Mouse (Mus musculus): ENCODE data around the gene Secisbp2. TPM values are rescaled to one million over a fixed set of nuclear protein-coding genes. Genes with fewer than 3 reads are reported as not detected.
"Not testable (repeated sequence)": the region's sequence is repeated elsewhere in the genome, so short reads cannot be mapped to it uniquely, and the experiment has no call there.

Gene Secisbp2
- polyA plus RNA-seq, 1 experiment from 2014 or later, result 32.0 TPM

GRCm38 (mm10) chr13:51622626-51623025 lies 28.9 kb upstream of the Secisbp2 start:
- 94% methylated on average over 5 of the region's 5 CpGs for WGBS
- no peaks in the 10 kb centered on the region for H3K27me3 ChIP-seq (replicated peaks)
- H3K9ac ChIP-seq, result no peak overlapping the region
- H3K27ac ChIP-seq, result no peak overlapping the region
- peaks cover 2% of the 10 kb centered on the region; the same call in 1 of the 2 replicates for H3K4me1 ChIP-seq
- no peak overlapping the region for H3K4me3 ChIP-seq
- ATAC-seq (replicated peaks), result no peak
- no peaks in the 10 kb centered on the region for H3K9me3 ChIP-seq
- H3K36me3 ChIP-seq (replicated peaks), result no peaks in the 10 kb centered on the region
- no peak overlapping the region for H3K4me2 ChIP-seq

DNA sequence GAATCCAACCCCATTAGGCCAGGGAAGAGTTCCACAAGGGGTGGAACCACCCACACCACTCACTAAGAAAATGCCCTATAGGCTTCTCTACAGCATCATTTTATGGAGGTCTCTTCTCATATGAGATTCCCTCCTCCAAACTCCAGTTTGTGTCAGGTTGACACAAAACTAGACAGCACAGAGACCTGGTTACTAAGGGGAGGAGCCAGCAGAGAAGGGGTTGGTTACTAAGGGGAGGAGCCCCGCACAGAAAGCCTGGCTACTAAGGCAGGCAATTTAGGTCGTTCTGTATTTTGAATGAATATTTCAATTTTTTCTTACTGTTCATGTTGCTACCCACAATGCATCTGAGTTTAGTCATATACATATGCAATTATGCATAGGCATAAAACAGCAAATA lies 27.8 kb upstream of the Secisbp2 start:
- Histone ChIP-seq H3K4me2 (no peak overlapping the region), H3K36me3 (replicated peaks) (no peaks in the 10 kb centered on the region), H3K9me3 (no peaks in the 10 kb centered on the region), H3K27ac (no peak overlapping the region), H3K4me3 (no peak overlapping the region), H3K4me1 (no peaks in the 10 kb centered on the region), H3K27me3 (replicated peaks) (no peaks in the 10 kb centered on the region), H3K9ac (no peak overlapping the region)
- 77% methylated on average over 2 of the region's 2 CpGs for WGBS
- ATAC-seq (replicated peaks), result no peak

- no peak overlapping the region for H3K4me2 ChIP-seq
- WGBS, result 87% methylated on average over 6 of the region's 6 CpGs
- H3K27me3 ChIP-seq (replicated peaks), result no peaks in the 10 kb centered on the region
- no peaks in the 10 kb centered on the region for H3K36me3 ChIP-seq (replicated peaks)
- no peak overlapping the region for H3K27ac ChIP-seq
- no peak for ATAC-seq (replicated peaks)
- H3K9ac ChIP-seq, result no peak overlapping the region
- no peak overlapping the region for H3K4me3 ChIP-seq
- no peaks in the 10 kb centered on the region for H3K4me1 ChIP-seq
- H3K9me3 ChIP-seq, result no peaks in the 10 kb centered on the region
Measured at GRCm38 (mm10) chr13:51628273-51628848, 23.1 kb upstream of the Secisbp2 start.

GRCm38 (mm10) chr13:51631354-51631992 lies 20.0 kb upstream of the Secisbp2 start:
- no peaks in the 10 kb centered on the region for H3K36me3 ChIP-seq (replicated peaks)
- H3K9ac ChIP-seq, result no peak overlapping the region
- H3K4me2 ChIP-seq, result no peak overlapping the region
- ATAC-seq (replicated peaks), result no peak
- no peak overlapping the region for H3K27ac ChIP-seq
- no peaks in the 10 kb centered on the region for H3K9me3 ChIP-seq
- no peaks in the 10 kb centered on the region for H3K4me1 ChIP-seq
- no peak overlapping the region for H3K4me3 ChIP-seq
- WGBS, result 83% methylated on average over 15 of the region's 15 CpGs
- H3K27me3 ChIP-seq (replicated peaks), result no peaks in the 10 kb centered on the region

DNA sequence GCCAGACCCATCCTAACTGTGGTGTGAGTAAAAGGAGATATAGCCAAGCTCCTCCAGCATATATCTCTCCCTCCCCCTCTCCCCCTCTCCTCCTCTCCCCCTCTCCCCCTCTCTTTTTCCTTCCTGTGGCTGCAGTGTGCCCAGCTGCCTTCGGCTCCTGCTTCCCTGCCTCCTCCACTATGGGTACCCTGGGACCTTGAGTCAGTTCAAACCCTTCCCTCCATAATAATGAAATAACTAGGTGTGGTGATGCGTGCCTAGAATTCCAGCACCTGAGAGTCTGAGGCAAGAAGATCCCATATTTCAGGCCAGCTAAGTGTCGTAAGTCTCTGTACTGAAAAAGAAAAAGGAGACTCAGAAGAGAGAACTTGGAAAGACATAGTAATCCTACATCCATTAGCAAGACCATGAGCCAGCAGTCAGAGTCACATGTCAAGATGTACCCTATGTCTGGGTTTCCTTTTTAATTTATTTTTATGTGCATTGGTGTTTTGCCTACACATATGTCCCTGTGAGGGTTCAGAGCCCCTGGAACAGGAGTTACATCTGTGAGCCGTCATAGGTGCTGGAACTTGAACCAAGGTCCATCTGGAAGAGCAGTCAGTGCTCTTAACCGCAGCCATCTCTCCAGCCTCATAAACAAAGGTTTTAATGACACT lies 18.8 kb upstream of the Secisbp2 start:
- Histone ChIP-seq H3K4me2 (no peak overlapping the region), H3K36me3 (replicated peaks) (no peaks in the 10 kb centered on the region), H3K9ac (no peak overlapping the region), H3K9me3 (no peaks in the 10 kb centered on the region), H3K27ac (no peak overlapping the region), H3K4me1 (no peaks in the 10 kb centered on the region), H3K27me3 (replicated peaks) (no peaks in the 10 kb centered on the region), H3K4me3 (no peak overlapping the region)
- 90% methylated on average over 5 of the region's 5 CpGs for WGBS
- ATAC-seq (replicated peaks), result no peak

- H3K9ac ChIP-seq; H3K27me3 ChIP-seq (replicated peaks); H3K4me1 ChIP-seq; H3K4me2 ChIP-seq; H3K4me3 ChIP-seq; H3K36me3 ChIP-seq (replicated peaks); H3K9me3 ChIP-seq; ATAC-seq (replicated peaks); H3K27ac ChIP-seq: not testable (repeated sequence)
- 87% methylated on average over 6 of the region's 9 CpGs for WGBS
Measured at GRCm38 (mm10) chr13:51635384-51635783, 16.1 kb upstream of the Secisbp2 start.

DNA sequence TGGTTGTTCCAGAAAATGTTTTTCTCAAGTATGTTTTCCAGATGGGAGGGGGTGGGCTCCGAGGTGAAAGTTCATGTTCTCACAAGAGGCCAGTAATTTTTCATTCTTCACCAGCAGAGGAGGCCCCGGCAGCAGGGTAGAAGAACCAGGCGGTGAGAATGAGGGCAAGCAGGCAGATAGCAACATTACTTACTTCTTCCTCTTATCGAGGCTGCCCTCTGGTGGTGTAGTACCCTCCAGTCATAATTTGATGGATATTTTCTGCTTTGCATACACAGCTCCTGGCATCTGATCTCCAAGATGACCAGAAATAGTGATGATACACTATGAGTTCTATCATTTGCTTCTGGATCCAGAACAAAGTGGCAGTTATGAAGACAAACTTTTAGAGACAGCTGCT lies 12.5 kb upstream of the Secisbp2 start:
- no peak for ATAC-seq (replicated peaks)
- Histone ChIP-seq H3K27ac (no peak overlapping the region), H3K4me2 (no peak overlapping the region), H3K9ac (no peak overlapping the region), H3K4me3 (no peak overlapping the region), H3K9me3 (no peaks in the 10 kb centered on the region), H3K36me3 (replicated peaks) (no peaks in the 10 kb centered on the region), H3K27me3 (replicated peaks) (no peaks in the 10 kb centered on the region), H3K4me1 (no peaks in the 10 kb centered on the region)
- WGBS, result 92% methylated on average over 4 of the region's 4 CpGs

DNA sequence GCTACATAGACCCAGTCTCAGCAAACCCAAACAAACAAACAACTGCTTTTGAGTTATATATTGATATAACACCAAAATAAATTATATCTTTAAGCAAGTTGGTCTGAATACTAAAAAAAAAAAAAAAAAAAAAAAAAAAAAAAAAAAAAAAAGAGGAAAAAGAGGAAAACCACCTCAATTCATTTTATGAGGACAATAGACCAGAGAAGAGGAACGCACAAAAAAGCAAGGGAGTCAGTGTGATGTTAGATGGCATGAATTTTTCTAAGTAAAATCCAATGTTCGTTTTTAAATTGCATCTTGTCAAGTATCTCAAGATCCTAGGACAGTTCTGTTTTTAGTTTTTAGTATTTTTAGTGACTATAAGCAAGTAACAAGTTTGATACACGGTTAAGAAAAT lies 10.1 kb upstream of the Secisbp2 start:
- 88% methylated on average over 3 of the region's 3 CpGs for WGBS
- no peak for ATAC-seq (replicated peaks)
- no peak overlapping the region for H3K4me3 ChIP-seq
- peaks cover 8% of the 10 kb centered on the region for H3K4me1 ChIP-seq
- no peaks in the 10 kb centered on the region for H3K9me3 ChIP-seq
- H3K27ac ChIP-seq, result no peak overlapping the region
- H3K36me3 ChIP-seq (replicated peaks), result no peaks in the 10 kb centered on the region
- H3K27me3 ChIP-seq (replicated peaks), result no peaks in the 10 kb centered on the region
- no peak overlapping the region for H3K9ac ChIP-seq
- H3K4me2 ChIP-seq, result no peak overlapping the region

DNA sequence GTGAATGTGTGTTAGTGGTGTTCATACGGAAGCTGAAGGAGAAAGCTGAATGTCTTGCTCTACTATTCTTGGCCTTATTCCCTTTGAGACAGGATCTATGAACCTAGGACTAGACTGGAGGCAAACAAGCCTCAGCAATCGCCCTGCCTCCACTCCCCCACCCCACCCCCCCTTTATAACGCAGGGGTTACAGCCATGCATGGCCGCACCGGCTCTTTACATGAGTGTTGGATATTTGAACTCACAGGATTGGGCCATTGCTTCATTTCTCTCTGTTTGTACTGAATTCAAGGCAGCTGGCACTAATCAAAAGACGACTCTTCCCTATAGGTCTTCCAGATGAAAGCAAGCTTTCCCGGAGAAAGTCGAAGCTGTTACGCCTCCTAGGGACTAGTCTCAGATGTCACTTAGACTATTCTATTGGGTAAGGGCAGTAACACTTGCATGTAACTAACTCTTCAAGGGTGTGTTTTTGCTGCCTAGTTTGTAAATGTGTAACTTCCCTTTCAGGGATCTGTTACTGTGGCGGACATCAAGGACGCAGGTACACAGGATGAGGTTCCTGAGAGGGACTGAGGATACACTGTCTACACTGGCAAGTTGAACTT lies 9.2 kb upstream of the Secisbp2 start:
- Histone ChIP-seq H3K27ac (no peak overlapping the region), H3K36me3 (replicated peaks) (no peaks in the 10 kb centered on the region), H3K9ac (no peak overlapping the region), H3K4me2 (no peak overlapping the region), H3K9me3 (no peaks in the 10 kb centered on the region), H3K4me1 (peaks cover 8% of the 10 kb centered on the region), H3K27me3 (replicated peaks) (no peaks in the 10 kb centered on the region), H3K4me3 (no peak overlapping the region)
- WGBS, result 36% methylated on average over 11 of the region's 11 CpGs
- ATAC-seq (replicated peaks), result no peak

DNA sequence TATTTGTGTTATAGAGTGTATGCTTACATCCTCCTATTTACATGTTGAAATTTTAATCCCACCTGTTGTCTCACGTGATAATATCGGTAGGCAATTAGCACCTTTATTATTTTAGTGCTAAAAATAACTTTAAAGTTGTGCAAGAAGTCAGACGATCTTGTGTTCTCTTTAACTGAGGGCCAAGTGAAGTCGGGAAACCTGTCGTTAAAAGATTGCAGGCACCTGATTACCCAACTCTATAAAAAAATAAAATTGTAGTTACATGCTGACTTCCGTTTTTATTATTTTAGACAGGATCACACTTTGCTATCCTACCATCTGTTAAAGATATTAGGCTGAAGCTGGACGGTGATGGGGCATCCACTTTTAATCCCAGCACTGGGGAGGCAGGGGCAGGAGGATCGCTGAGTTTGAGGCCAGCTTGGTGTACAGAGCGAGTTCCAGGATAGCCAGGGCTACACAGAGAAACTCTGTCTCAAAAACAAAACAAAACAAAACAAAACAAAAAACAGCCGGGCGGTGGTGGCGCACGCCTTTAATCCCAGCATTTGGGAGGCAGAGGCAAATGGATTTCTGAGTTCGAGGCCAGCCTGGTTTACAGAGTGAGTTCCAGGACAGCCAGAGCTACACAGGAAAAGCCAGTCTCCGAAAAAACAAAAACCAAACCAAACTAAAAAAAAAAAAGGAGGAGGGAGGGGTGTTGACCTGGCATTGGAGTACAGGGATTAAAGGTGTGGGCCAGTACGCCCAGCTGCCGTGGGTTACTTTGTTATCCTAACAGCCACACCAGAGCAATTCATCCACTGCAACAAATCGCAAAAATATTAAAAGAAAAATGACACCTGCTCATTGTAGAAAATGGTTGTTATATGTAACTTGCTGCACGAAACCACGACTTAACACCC lies 7.3 kb upstream of the Secisbp2 start:
- H3K27ac ChIP-seq, result peak overlapping the region; percentile 74
- H3K4me3 ChIP-seq, result peak overlapping the region; percentile 80
- H3K9ac ChIP-seq, result peak overlapping the region; percentile 80
- peaks cover 8% of the 10 kb centered on the region for H3K4me1 ChIP-seq
- peak; percentile 60 for ATAC-seq (replicated peaks)
- H3K4me2 ChIP-seq, result peak overlapping the region; percentile 94
- H3K9me3 ChIP-seq, result no peaks in the 10 kb centered on the region
- WGBS, result 44% methylated on average over 20 of the region's 20 CpGs
- no peaks in the 10 kb centered on the region for H3K27me3 ChIP-seq (replicated peaks)
- no peaks in the 10 kb centered on the region for H3K36me3 ChIP-seq (replicated peaks)

DNA sequence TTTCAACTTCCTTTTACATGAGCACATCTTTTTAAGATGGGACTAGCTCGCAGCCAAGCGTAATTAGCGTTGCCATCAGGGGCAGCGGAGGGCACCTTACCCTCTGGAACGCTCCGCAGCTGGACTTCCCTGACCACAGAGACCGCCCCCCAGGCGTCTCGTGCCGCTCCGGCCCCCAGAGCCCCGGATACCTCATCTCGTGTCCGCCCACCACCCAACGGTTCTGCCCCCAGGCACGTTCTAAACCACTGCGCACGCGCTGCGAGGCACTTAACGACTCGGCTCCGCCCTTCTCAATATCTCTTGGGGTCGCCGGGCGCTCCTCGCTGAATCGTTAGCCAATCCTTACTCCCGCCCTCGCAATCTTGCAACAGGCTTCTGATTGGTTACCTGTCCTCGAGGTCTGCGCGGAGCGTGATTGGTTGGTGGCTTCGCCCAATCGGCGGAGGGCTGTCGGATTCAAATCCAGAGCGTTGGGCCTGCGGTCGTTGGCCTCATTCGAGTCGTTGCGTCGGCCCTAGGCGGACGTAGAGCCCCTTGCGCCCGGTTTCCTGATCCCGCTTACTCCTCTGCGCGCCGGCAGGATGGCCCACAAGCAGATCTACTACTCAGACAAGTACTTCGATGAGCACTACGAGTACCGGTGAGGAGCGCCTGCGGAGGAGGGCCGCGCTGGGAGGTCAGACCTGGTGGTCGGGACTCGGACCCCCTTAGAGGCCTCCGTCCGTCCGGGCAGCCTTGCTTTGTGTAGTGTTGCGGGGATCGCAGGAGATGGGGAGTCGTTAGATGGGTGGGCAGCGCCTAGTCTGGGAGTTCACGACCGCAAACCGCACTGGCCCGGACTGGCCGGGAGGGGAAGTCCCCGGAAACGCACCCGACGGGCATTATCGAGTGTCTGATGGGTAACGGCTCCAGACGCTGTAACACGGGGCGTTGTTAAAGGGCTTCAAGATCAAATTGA lies 6.4 kb upstream of the Secisbp2 start, which contains the start of gene Cks2:
Gene Cks2 (plus strand): TSS at position 404 of the 961 bp plus-strand sequence.
- under 1% methylated on average over 82 of the region's 83 CpGs for WGBS
- peak within 1 kb of the TSS; percentile 80 for H3K9ac ChIP-seq
- peak within 1 kb of the TSS; percentile 94 for H3K4me2 ChIP-seq
- H3K27ac ChIP-seq, result peak within 1 kb of the TSS; percentile 74
- peak; percentile 99 for ATAC-seq (replicated peaks)
- no peaks in the 10 kb centered on the region for H3K36me3 ChIP-seq (replicated peaks)
- H3K27me3 ChIP-seq (replicated peaks), result no peaks in the 10 kb centered on the region
- peak within 1 kb of the TSS; percentile 80 for H3K4me3 ChIP-seq
- peaks cover 8% of the 10 kb centered on the region for H3K4me1 ChIP-seq
- no peaks in the 10 kb centered on the region for H3K9me3 ChIP-seq

All from midbrain, embryonic 15.5 days (tissue).